Mouse (Mus musculus): Measurements from ENCODE around the gene Mrpl30.

DNA sequence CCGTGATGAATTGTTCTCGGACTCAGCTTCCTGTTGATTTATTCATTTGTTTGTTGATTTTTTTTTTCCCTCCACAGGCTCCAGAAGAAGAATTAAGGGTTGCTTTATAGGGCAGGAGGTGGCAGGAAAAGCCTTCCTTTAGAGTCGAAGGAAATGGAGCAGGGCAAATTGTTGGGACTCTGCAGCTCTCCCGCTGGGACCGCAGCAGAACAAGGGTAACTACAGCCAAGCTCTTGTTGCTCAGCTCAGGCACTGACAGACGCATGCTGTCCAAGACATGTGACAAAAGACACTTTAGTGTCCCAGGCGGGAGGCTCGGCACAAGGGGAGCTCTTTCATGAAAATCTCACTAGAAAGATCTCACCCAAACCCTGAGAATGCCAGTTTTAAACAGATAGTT, 32.3 kb downstream of the Mrpl30 start:
- no peak for TF ChIP-seq JUND (conservative IDR thresholded peaks at IDR 0.05; ENCODE audit: low read depth, low read length)
- no peak for TF ChIP-seq CTCF (conservative IDR thresholded peaks at IDR 0.05 in 1 of 2, IDR thresholded peaks at IDR 0.05 in 1 of 2; ENCODE audit: low read depth in 2 of 2, low read length in 2 of 2)
- no peak for TF ChIP-seq ZKSCAN1 (IDR thresholded peaks at IDR 0.05; ENCODE audit: borderline replicate concordance, low read depth, low read length)
- no peak for TF ChIP-seq EP300 (IDR thresholded peaks at IDR 0.05; ENCODE audit: low read length)
- TF ChIP-seq POLR2A (IDR thresholded peaks at IDR 0.05; ENCODE audit: low read depth, low read length), result no peak
- TF ChIP-seq E2F4 (IDR thresholded peaks at IDR 0.05; ENCODE audit: insufficient replicate concordance, low read depth, low read length), result no peak
- no peak for TF ChIP-seq ZC3H11A (IDR thresholded peaks at IDR 0.05; ENCODE audit: low read depth, low read length)
- no peak for TF ChIP-seq MAX (IDR thresholded peaks at IDR 0.05; ENCODE audit: low read length)
